Mouse (Mus musculus): ENCODE results near the gene Lgals3bp.

Lgals3bp gene

DNA sequence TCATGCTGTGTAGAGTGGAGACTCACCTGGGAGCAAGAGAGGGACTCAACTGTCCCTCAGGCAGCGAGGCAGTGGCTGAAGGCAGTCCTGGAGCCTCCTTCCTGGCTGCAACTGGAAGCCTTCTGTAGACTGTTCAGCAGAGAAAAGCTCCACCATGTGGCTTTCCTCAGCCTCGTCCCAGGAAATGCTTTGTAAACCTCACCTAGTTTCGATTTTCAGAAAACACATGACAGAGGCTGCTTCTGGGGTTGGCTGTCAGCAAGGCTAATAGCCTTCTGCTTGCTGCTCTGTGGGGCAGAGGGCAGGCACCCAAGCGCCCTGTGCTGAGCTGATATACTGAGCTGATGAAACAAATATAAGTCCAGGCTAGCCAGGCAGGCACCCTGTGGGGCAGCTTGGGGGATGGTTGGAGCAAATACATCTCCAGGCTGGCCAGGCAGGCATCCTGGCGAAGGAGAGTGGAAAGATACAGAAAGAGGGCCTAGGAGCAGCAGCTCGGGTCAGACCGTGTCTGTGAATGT is at the start of gene Lgals3bp:
Gene Lgals3bp, minus strand, starts transcription at position 333 of the 521 bp plus-strand sequence.
- DNase-seq, result peak; percentile 50

DNA sequence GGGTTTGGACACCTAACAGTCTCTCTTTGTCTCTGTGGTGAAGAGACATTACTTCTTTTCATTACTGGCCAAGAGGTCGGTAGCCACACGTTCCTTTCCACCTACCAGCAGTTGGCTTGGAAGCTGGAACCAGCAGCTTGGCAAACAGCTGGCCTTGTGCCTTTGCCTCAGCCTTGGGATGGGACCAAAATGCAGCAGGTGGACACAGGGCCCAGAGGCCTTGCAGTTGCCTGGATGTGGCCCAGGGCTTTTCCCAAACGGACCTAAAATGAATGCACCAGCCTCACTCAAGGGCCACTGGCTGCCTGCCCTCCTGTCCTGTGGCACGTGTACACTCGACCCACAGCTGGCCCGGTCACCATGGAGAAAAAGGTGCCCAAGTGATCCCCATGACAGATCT is 49.3 kb upstream of the Lgals3bp start:
- DNase-seq, result no peak

DNA sequence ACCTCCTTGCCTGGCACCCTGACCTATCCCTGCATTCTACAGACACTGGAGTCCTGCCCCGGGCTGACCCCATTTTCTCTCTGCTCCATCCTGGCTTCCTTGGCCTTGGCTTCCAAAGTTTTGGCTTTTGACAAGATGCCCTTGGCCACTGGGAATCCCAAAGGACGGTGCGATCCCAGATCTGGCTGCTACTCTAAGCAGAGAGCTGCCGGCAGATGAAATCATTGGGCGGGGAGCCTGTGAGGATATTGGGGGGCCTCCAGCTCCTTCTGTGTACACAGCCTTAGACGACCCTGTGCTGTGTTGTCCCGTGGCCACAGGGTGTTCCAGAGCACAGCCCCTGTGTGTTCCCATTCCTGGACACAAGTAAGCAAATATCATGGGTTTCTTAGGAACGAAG is 46.5 kb upstream of the Lgals3bp start:
- no peak for DNase-seq

DNA sequence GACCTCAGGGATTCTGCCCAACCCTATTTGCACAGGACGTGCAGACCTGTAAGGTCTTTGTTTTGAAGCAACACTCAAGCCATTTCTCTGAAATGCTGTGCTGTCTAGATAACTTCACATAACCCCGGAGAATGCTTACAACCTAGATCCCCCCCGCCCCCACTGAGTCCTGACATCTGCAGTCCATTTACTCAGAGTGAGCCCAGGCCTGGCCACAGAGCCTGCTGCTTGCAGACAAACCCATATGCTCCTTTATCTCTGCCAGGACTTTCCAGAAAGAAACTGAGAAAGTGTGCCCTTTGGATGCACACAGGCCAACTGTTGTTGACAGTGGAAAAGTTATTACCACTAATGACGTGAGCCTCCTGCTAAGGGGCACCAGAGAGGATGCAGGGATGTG is 45.5 kb upstream of the Lgals3bp start:
- DNase-seq, result no peak

DNA sequence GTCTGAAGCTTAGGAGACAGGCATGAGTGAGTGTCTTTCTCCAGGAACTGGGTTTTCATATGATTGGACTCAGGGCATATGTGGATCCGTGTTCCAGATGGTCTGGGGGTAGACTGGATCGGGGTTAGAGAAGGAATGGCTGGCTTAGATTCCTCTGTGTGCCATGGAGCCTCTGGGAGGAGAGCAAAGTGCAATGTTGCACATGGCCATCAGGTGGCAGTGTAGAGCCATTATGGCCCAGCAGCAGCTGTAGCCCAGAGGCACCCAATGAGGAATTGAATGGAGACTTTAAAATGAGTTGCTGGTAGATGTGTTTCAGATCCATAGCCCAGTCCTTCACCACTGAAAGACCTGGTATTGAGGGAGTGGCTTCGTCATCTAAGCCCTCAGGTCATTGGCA is 44.0 kb upstream of the Lgals3bp start:
- peak; percentile 68 for DNase-seq

DNA sequence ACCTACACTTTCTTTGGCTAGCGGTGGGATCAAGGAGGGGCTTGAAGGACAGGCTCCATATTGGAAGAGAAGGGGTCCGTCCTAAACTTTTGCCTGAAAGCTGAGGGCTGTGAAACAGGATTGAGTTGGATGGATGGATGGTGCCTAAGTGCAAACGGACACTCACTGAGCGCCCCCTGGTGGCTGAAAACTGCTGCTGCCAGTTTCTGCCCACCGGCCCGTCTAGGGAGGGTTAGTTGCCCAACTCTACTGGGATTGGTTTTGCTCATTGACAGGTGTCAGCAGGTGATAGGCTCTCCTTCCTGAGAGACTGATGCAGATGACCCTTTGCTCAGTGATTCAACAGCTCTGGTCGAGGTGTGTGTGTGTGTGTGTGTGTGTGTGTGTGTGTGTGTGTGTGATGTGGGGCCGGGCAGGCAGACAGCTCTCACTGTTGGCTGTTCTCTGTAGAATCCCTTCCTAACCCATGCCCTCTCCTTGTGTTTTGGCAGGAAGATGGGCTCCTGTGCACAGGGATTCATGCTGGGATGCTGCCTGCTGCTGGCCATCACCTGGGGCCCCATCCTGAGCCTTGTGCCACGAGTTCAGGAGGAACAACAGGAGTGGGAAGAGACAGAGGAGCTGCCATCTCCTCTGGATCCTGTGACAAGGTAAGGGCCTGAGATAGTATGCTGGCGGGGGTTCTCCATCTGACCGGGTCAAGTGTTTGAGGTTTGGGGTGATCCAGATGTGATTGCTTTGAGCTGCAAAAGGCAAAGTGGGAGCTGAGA is 41.5 kb upstream of the Lgals3bp start:
- DNase-seq, result peak; percentile 70

DNA sequence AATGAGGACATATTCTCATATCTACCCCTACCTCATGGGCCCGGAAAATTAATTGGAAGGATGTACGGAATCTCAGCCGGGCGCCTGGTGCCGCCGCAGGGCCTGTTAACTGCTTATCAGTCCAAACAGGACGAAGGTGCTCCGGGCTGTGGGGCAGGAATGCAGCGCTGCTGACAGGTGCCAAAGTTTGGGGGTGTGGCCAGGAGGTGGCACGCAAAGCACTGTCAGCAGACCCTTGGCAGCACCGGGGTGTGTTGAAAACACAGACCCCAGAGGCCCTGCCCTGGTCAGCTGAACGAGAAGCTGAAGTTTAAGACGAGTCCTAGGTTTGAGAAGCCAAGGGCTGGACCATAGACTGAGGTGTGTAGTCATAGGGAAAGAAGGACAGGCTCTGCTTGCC is 40.8 kb upstream of the Lgals3bp start:
- no peak for DNase-seq

DNA sequence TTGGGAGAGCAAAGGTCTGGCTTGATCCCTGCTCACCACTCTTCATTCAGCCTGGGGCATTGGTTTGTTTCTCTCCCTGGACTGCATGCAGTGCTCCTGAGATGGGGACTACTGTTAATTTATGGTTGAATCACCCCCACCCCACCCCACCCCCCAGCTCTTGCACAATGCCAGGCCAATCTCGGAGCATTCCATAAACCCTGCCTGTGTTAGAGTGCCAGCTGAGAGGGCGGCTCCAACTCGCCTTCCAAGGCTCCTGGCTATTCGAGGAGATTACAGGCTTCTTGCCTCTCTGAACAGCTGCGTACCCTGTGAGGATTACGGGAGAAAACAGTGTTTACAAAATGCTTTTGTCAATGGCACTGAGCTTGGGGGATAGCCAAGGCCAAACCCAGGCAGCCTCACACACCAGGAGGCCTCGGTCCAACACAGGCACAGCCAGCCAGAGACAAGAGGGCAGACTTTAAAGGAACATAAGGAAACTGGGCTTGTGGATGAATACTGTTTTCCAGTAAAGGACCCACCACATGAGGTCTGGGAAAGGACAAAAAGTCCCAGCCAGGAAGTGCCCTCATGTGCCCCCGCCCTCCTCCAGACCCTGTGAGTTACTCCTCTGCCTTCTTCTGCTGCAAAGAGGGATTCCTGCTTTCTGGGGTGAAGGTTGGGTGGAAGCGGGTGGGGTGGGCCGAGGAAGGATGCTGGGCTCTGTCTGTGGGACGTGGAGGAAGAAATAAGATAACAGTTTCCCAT is 36.9 kb upstream of the Lgals3bp start:
- DNase-seq, result no peak

DNA sequence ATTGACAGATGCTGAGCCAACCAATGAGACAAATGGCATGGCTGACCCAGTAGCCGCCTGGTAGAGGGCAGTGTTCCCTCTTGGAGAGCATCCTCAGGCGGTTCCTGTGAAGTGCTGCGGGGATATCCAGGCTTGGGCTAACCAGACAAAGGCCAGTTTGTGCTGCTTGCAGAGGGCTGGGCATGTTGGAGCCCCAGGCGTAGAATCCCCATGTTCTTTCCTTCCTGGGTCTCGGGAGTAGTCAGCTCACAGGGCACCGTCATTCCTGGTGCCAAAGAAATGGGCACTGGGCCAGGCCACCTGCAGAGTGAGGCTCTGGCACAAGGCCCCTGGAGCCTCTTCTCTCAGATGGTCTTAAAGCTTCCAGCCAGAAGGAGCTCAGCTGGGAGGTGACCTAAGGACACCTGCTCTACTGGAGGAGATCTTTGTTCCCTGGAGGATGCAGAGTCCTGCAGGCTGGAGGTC is 34.6 kb upstream of the Lgals3bp start:
- no peak for DNase-seq

DNA sequence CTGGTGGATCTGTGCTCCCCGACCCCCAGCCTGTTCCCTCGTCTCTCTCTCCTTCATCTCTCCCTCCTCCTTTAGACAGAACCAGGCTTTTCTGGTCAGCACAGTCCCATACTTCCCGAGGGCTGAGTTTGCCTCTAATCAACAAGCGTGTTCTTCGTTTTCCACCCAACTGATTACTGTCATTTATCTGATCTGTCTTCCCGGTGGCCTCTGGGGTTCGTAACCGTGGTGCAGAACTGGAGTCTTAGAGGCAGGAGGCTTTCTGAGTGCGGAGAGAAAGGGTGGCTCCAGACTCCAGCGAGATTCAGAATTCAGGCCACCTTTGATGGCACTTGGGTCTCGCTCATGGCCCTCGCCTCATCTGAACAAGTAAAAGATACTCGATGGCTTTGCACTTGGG is 32.2 kb upstream of the Lgals3bp start:
- no peak for DNase-seq

DNA sequence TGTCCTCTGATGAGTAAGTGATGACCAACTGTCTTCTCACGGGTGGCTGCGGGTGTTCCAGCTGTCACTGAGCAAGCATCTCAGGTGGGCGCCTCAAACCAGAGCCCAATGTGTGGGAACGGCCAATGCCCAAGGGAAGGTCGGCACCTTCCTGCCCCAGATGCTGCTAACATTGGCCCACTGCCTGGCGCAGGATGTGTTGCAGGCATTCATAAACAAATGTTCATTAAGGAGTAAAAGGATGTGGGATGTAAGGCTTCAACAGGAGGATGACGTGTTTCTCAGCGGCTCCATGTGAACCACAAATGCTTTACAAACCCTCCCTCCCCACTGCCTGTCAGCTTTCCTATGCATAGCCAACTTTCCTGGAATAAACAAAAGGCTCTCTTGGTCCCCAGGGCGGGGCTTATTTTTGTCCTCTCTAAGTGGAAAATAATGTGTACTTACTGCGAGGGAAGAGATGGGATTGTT is 31.5 kb upstream of the Lgals3bp start:
- DNase-seq, result no peak

DNA sequence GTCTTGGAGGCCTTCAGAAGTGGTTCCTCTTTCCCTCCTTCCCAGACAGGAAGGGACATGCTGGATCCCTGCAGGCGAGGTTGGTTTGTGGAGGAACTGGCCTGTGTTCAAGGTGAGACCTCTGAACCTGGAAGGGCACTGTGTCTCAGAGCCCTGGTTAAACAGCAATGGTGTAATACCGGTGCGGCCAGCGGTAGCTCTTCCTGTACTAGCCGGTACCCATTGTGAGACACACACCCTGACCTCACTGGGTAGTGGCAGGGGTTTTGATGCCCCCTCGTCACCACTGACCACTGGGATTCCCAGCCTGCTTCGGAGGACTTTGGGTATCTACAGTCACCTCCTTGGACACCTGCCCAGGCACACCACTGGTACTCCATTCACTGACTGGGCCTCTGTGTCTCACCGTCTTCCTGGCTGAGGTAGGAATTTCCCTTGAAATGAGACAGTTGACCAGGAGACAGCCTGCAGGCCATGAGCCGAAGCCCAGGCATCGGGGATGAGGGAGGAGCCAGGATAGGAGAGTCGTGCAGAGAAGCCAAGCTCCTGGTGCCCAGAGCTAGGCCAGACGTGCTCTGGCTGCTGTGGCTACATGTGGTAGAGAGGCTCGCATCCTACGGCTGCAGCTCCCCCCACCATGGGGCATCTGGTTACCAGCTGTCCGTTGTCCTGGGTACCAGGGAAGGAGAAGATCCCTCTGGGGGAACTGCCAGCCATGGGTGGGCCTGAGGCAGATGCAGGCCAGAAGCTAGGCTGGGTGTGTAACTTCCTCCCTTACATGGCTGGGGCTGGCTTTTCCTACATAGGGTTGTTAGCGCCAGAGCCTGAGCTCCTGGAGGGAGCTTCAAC is 29.4 kb upstream of the Lgals3bp start:
- no peak for DNase-seq

DNA sequence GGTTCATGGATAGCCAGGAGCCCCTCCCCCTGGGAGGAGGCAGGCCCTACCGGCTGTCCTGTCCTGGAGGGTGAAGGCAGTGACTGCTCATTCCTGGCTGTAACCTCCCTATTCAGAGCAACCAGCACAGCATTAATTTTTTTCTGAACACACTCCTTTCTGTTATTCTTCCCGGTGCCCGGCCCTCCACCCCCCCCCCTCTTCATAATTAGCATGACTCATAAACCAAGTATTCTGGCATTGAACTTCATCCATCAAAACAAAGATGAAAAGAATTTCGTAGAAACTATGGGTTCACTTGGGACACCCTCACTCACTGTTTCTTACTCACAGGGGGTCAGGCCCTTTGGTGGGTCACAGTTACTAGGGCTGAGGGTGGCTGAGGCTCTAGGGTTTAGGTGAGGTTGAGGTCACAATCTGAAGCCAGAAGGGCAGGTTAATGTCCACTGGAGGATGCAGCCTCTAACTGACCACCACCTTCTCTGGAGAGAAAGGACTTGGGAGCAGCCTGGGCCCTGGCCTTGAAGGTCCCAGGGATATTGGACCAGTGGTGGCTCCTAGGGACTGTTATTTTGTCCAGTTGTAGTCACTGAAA is 28.5 kb upstream of the Lgals3bp start:
- no peak for DNase-seq

DNA sequence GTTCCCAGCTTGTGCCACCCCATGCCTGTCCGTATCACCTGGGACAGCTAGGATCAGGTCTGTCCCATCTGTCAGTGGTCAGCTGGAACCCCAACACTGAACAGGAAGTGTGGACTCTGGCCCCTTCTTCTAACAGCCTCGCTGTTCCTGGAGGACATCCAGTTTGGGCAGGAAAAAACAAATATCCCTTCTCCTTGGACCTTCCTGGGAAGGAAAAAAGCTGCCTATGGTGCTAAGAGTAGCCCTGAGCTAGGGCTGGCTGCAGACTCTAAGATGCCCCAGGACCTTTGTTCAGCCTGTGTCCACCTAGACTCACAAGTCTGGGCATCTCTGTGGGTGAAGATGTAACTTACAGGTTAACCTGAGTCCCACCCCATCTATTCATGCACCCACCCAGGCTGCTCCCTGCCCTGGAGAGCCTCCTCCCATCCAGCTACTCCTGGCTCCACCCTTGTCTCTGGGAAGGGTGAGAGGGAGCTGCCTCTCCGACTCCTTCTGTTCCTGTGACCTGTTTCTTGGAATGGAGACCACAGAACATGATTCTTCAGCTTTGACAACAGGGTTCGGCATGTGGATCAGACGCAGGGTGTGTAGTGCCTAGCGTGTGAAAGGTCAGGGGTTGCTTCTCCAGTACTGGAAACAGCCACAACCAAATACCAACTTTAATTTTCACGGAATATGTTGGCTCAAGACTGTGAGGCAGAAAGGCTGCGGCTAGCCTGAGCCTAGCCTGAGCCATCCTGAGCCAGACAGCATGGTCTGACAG is 27.2 kb upstream of the Lgals3bp start:
- DNase-seq, result no peak

DNA sequence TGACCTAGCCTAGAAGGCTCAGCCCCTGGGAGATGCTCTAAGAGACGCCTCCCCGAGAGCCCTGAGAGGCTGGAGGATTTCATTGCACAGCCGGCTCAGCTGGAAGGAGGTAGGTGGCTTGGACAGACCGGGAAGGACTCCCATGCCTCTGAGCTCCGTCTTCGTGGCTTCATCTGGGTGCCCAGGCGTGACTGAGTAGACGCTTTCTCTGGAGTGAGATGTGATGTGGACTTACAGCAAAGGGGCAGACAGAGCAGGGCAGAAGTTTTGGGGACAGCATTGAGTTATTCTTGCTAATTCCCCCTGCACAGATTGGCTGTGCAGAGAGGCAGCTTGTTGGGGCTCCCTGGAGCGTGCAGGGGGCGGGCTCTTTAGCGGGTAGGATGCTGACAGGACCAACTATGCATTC is 26.6 kb upstream of the Lgals3bp start:
- no peak for DNase-seq

DNA sequence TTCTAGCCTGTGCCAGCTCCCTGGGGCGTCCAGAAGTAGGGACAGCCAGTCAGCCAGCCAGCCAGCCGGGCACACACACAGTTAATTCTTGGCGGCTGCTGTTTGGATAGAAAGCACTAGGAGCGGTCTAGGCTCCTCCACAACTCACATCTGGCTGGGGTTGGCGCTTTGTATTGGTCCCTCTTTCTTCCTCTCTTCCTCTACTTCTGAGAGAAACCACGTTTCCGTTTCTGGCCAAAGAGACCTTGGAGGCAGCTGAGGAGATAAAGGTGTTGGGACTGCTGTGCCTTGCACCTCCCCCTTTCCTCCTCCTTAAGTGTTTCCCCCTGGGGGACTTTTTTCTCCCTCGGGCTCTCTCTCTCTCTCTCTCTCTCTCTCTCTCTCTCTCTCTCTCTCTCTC is 26.1 kb upstream of the Lgals3bp start, which contains the start of gene C1qtnf1:
Gene C1qtnf1, plus strand, starts transcription at position 218 of the 400 bp plus-strand sequence.
- DNase-seq, result no peak

DNA sequence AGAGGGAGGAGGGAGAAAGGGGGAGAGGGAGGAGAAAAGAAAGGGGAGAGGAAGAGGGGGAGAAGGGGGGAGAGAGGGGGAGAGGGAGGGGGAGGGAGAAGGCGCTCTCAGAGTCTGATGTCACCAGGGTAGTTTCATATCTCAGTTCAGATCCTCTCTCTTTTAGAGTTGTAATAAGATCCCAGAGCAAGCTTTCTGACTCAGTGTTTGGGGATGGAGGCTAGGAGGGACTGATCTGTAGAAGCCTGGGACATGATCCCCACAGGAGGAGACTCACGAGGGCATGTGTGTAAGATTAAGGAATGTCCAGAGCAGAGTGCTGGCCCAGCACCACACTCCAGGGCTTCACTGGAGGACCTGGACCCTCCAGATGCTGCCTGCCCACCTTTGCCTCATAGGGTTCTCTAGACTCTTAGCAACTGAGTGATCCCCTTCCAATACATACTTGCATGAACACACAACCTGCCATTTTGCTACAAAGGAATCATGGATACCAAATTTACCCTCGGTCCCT is 25.4 kb upstream of the Lgals3bp start:
- DNase-seq, result no peak

DNA sequence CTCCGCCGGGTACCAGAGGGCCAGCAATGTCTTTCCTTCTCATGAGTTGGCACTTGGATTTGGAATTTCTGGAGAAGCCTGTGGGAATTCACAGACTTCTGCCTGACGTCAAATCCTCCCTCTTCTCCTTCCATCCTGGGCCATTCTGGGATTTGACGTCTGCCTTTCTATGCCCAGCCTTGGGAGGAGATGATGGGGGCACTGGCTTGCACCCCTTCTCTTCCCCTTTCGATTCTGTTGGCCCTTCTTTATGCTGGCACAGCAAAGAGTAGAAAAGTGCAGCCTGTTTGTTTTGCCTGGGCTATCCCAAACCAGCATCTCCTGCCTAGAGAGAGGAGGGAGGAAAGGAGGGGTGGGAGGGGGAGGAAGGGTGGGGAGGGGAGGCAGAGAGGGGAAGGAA is 24.9 kb upstream of the Lgals3bp start:
- DNase-seq, result no peak

DNA sequence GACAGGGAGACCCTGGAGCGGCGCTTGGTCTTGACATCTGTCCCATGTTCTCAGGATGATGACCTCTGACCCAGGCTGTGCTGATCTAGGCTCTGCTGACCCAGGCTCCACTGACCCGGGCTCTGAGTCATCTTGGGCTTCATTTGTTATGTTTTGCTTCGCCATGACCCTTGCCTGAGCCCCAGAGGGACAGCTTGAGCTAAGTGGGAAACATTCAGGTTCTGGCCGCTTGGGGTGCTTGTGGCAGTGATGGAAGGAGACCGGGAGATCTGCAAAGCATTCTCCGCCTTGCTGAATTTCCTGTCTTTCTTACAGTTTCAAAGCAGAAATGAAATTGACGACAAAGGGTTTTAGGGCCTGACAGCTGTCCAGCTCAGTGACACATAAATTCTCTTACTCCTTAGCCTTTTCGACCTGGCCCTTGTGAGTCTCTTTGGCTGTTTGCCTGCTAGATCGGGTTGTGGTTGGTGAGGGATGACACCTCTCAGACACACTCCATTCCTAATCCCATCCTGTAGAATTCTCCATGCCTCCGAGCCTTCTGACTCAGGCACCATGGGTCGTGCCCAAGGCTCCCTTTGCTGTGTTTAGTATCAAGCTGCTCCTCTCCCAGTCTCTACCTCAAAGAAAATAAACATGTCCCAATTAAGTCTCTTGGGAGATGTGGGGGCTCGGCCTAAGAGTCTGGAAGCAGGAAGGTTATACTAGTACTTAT is 22.9 kb upstream of the Lgals3bp start:
- no peak for DNase-seq

DNA sequence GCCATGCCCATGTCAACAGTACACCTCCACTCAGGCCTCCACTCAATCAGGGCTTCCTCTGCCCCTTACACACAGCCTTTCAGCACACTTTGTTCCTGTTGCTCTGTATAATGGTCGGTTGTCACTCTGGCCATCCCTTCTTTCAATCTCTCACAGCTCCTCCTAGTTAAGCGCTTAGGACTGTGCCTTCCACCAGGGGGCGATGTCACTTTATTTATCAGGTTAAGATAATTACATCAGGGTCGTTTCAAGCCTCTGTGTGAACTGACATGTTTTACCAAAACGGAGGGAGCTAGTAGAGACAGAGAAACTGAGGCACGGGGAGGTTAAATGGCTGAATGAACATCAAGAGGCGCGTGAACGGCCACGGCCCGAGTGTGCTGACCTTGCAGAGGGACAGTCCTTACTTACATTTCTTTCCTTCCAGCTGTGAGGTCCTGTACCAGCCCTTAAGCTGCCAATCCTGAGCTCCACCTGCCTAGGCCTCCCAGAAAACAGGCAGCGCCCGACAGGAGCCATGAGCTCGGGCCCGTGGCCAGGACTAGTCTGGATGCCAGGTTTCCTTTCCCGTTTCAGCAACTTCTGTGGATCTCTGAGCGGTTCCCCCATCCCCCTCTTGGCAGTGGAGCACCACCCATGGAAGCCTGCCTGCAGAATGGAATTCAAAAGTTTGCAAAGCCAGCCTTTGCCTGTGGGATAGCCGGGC is 21.5 kb upstream of the Lgals3bp start:
- DNase-seq, result peak; percentile 78

Data from liver (tissue).